9 mouse cellular contexts compared by ENCODE assay signal in genomic region chr15:11035947-11036474, GRCm38 (mm10). TPM values are rescaled to one million over a fixed set of nuclear protein-coding genes. Genes with fewer than 3 reads are reported as not detected.
DNase-seq lines count a peak whose midpoint lies in the region; ATAC-seq and TF ChIP-seq lines count a peak whose summit lies in the region.
"Had no signal": no experiment of that assay in that cellular context is flagged by ENCODE, and none has a peak within 500 bp of the region (broad histone marks: within the 10 kb centered on the region; RNA-seq: fewer than 3 reads in every experiment).

No protein-coding gene starts in this region.

- no peaks in the 10 kb centered on the region for H3K36me3 ChIP-seq in heart, embryonic 13.5 days
- no peaks in the 10 kb centered on the region for H3K36me3 ChIP-seq in ES-Bruce4 (ENCODE audit: control insufficient read depth, insufficient read depth, low read length, poor library complexity, severe bottlenecking)
- H3K36me3 ChIP-seq in forebrain, embryonic 13.5 days (ENCODE audit: poor library complexity, severe bottlenecking) = no peaks in the 10 kb centered on the region
- H3K36me3 ChIP-seq in liver, embryonic 15.5 days (replicated peaks) = no peaks in the 10 kb centered on the region
- H3K36me3 ChIP-seq: G1E had no signal

- TF ChIP-seq CTCF in ES-Bruce4 (IDR thresholded peaks at IDR 0.05; ENCODE audit: low read depth, low read length) = no peak

- H3K4me1 ChIP-seq in heart, embryonic 13.5 days = peaks cover 25% of the 10 kb centered on the region
- H3K4me1 ChIP-seq in ES-Bruce4 (ENCODE audit: control insufficient read depth, insufficient read depth, low read length) = no peaks in the 10 kb centered on the region
- H3K4me1 ChIP-seq in forebrain, embryonic 13.5 days = peaks cover 19% of the 10 kb centered on the region
- 0 out of 2 replicates have a peak, but pooled peaks cover 4% of the 10 kb centered on the region for H3K4me1 ChIP-seq in liver, embryonic 15.5 days (replicated peaks)

- peaks cover 67% of the 10 kb centered on the region for H3K27me3 ChIP-seq in heart, embryonic 13.5 days (replicated peaks)
- H3K27me3 ChIP-seq in ES-Bruce4 (ENCODE audit: control insufficient read depth, insufficient read depth, low read length, poor library complexity, severe bottlenecking) = peaks cover 11% of the 10 kb centered on the region; the same call in 1 of the 2 replicates
- H3K27me3 ChIP-seq in forebrain, embryonic 13.5 days = peaks cover 47% of the 10 kb centered on the region
- peaks cover 39% of the 10 kb centered on the region for H3K27me3 ChIP-seq in liver, embryonic 15.5 days

- ATAC-seq in heart, embryonic 13.5 days (ENCODE audit: extremely low read depth, insufficient number of reproducible peaks, low FRiP score, low TSS enrichment) = no peak
- peak; percentile 44; the same call in 1 of the 2 replicates for ATAC-seq in forebrain, embryonic 13.5 days
- no peak for ATAC-seq in liver, embryonic 15.5 days (ENCODE audit: insufficient read depth)
- no peak for ATAC-seq in erythroblast, adult 5-6 weeks (replicated peaks; ENCODE audit: low FRiP score, poor library complexity, severe bottlenecking)

- no peak for TF ChIP-seq POLR2A in ES-Bruce4 (IDR thresholded peaks at IDR 0.05; ENCODE audit: insufficient read depth, low read length)

- H3K27ac ChIP-seq in heart, embryonic 13.5 days (replicated peaks) = no peak overlapping the region
- H3K27ac ChIP-seq in ES-Bruce4 (ENCODE audit: insufficient read depth, low read length) = no peak overlapping the region
- H3K27ac ChIP-seq in forebrain, embryonic 13.5 days = no peak overlapping the region
- H3K27ac ChIP-seq in liver, embryonic 15.5 days (replicated peaks) = no peak overlapping the region

- 6% methylated on average over 34 of the region's 34 CpGs for WGBS in heart, embryonic 13.5 days
- 6% methylated on average over 34 of the region's 34 CpGs for WGBS in forebrain, embryonic 13.5 days
- WGBS in liver, embryonic 15.5 days (ENCODE audit: insufficient replicate concordance) = 7% methylated on average over 34 of the region's 34 CpGs

- H3K9me3 ChIP-seq in heart, embryonic 13.5 days = no peaks in the 10 kb centered on the region
- no peaks in the 10 kb centered on the region for H3K9me3 ChIP-seq in ES-Bruce4 (replicated peaks; ENCODE audit: control insufficient read depth, insufficient read depth, low read length, poor library complexity, severe bottlenecking)
- H3K9me3 ChIP-seq in forebrain, embryonic 13.5 days (replicated peaks) = no peaks in the 10 kb centered on the region
- H3K9me3 ChIP-seq in liver, embryonic 15.5 days (replicated peaks) = no peaks in the 10 kb centered on the region
- H3K9me3 ChIP-seq: G1E had no signal

- TF ChIP-seq EP300 in ES-Bruce4 (IDR thresholded peaks at IDR 0.05; ENCODE audit: insufficient read depth, low read depth, low read length) = no peak

- DNase-seq in heart, adult 18-20 months = no peak
- DNase-seq in adipocyte (ENCODE audit: low spot score) = no peak
- no peak for DNase-seq in spleen, postnatal 4 days (ENCODE audit: low spot score in 2 of 2)

- peak overlapping the region; percentile 67 for H3K4me2 ChIP-seq in heart, embryonic 13.5 days
- H3K4me2 ChIP-seq in forebrain, embryonic 13.5 days = peak overlapping the region; percentile 62
- H3K4me2 ChIP-seq in liver, embryonic 15.5 days = peak overlapping the region; percentile 55

- H3K4me3 ChIP-seq in heart, embryonic 13.5 days = peak overlapping the region; percentile 47
- H3K4me3 ChIP-seq in ES-Bruce4 (ENCODE audit: low read depth, low read length) = peak overlapping the region; percentile 33
- peak overlapping the region; percentile 31 for H3K4me3 ChIP-seq in forebrain, embryonic 13.5 days
- H3K4me3 ChIP-seq in liver, embryonic 15.5 days (replicated peaks) = peak overlapping the region; percentile 35

- no peak overlapping the region for H3K9ac ChIP-seq in heart, embryonic 13.5 days
- no peak overlapping the region for H3K9ac ChIP-seq in ES-Bruce4 (ENCODE audit: low read depth, poor library complexity, severe bottlenecking)
- H3K9ac ChIP-seq in forebrain, embryonic 13.5 days = no peak overlapping the region
- no peak overlapping the region for H3K9ac ChIP-seq in liver, embryonic 15.5 days

RNA-seq across cellular contexts. Expression of gene Rxfp3, which starts 1.8 kb away (rescaled TPM):
- polyA plus RNA-seq in heart, embryonic 13.5 days (2015; fragmentation: Nextera tagmentation; extraction: Ambion mirVana) = 0.07 TPM in 1 of 2 replicates, not detected in the other
- total RNA-seq in heart, adult 18-20 months (2021) = under 1 TPM in 1 of 2 experiments, not detected in 1; 0.05 TPM
- polyA plus RNA-seq in ES-Bruce4 (2011; ENCODE audit: insufficient read depth, insufficient read length, low read depth, missing spikeins) = not detected in 2 replicates
- 0.57 and 0.96 TPM in 2 replicates for polyA plus RNA-seq in forebrain, embryonic 13.5 days (2015; fragmentation: Nextera tagmentation; extraction: Ambion mirVana)
- polyA plus RNA-seq in liver, embryonic 15.5 days (2015; fragmentation: Nextera tagmentation; extraction: Ambion mirVana) = 0.03 TPM in 1 of 2 replicates, not detected in the other
- not detected in 2 replicates for total RNA-seq in erythroblast, adult 5-6 weeks (2015; ENCODE audit: low replicate concordance)
- total RNA-seq in erythroblast, adult 5-6 weeks (2017; ENCODE audit: low replicate concordance) = not detected in 2 replicates
- total RNA-seq: G1E had no signal
- polyA plus RNA-seq: G1E had no signal

RNA-seq across cellular contexts. Expression of gene Adamts12, which starts 28.6 kb away (rescaled TPM):
- 0.98 and 1.2 TPM in 2 replicates for polyA plus RNA-seq in heart, embryonic 13.5 days (2015; fragmentation: Nextera tagmentation; extraction: Ambion mirVana)
- total RNA-seq in heart, adult 18-20 months (2021) = 1 to 10 TPM; 1.0 to 1.9 TPM
- polyA plus RNA-seq in ES-Bruce4 (2011; ENCODE audit: insufficient read depth, insufficient read length, low read depth, missing spikeins) = 0.93 and 1.0 TPM in 2 replicates
- polyA plus RNA-seq in forebrain, embryonic 13.5 days (2015; fragmentation: Nextera tagmentation; extraction: Ambion mirVana) = 0.72 and 0.92 TPM in 2 replicates
- polyA plus RNA-seq in liver, embryonic 15.5 days (2015; fragmentation: Nextera tagmentation; extraction: Ambion mirVana) = 0.35 and 0.39 TPM in 2 replicates
- total RNA-seq in erythroblast, adult 5-6 weeks (2015; ENCODE audit: low replicate concordance) = not detected in 2 replicates
- total RNA-seq in erythroblast, adult 5-6 weeks (2017; ENCODE audit: low replicate concordance) = 0.70 TPM in 1 of 2 replicates, not detected in the other
- polyA plus RNA-seq: G1E had no signal

RNA-seq across cellular contexts. Expression of gene Slc45a2, which starts 35.5 kb away (rescaled TPM):
- not detected in 2 replicates for polyA plus RNA-seq in heart, embryonic 13.5 days (2015; fragmentation: Nextera tagmentation; extraction: Ambion mirVana)
- total RNA-seq in heart, adult 18-20 months (2021) = not detected
- not detected in 2 replicates for polyA plus RNA-seq in ES-Bruce4 (2011; ENCODE audit: insufficient read depth, insufficient read length, low read depth, missing spikeins)
- not detected in 2 replicates for polyA plus RNA-seq in forebrain, embryonic 13.5 days (2015; fragmentation: Nextera tagmentation; extraction: Ambion mirVana)
- 0.02 TPM in 1 of 2 replicates, not detected in the other for polyA plus RNA-seq in liver, embryonic 15.5 days (2015; fragmentation: Nextera tagmentation; extraction: Ambion mirVana)
- total RNA-seq in erythroblast, adult 5-6 weeks (2015; ENCODE audit: low replicate concordance) = not detected in 2 replicates
- not detected in 2 replicates for total RNA-seq in erythroblast, adult 5-6 weeks (2017; ENCODE audit: low replicate concordance)
- polyA plus RNA-seq: G1E had no signal

RNA-seq across cellular contexts. Expression of gene Amacr, which starts 54.5 kb away (rescaled TPM):
- 12.1 and 14.6 TPM in 2 replicates for polyA plus RNA-seq in heart, embryonic 13.5 days (2015; fragmentation: Nextera tagmentation; extraction: Ambion mirVana)
- 10 to 100 TPM; 35.3 to 36.0 TPM for total RNA-seq in heart, adult 18-20 months (2021)
- polyA plus RNA-seq in ES-Bruce4 (2011; ENCODE audit: insufficient read depth, insufficient read length, low read depth, missing spikeins) = 11.8 and 15.0 TPM in 2 replicates
- polyA plus RNA-seq in forebrain, embryonic 13.5 days (2015; fragmentation: Nextera tagmentation; extraction: Ambion mirVana) = 6.4 and 7.7 TPM in 2 replicates
- 19.1 and 26.1 TPM in 2 replicates for polyA plus RNA-seq in liver, embryonic 15.5 days (2015; fragmentation: Nextera tagmentation; extraction: Ambion mirVana)
- 1.0 TPM in 1 of 2 replicates, not detected in the other for total RNA-seq in erythroblast, adult 5-6 weeks (2015; ENCODE audit: low replicate concordance)
- total RNA-seq in erythroblast, adult 5-6 weeks (2017; ENCODE audit: low replicate concordance) = not detected in 2 replicates
